Mouse (Mus musculus) layer of hippocampus, adult 9-11 months (tissue): ENCODE measurements around the gene Creld2.

ENCODE experiments used
- DNase-seq: peaks from one replicate; pipeline ENCODE4 v3.0.0; 2022

Creld2 gene

DNA sequence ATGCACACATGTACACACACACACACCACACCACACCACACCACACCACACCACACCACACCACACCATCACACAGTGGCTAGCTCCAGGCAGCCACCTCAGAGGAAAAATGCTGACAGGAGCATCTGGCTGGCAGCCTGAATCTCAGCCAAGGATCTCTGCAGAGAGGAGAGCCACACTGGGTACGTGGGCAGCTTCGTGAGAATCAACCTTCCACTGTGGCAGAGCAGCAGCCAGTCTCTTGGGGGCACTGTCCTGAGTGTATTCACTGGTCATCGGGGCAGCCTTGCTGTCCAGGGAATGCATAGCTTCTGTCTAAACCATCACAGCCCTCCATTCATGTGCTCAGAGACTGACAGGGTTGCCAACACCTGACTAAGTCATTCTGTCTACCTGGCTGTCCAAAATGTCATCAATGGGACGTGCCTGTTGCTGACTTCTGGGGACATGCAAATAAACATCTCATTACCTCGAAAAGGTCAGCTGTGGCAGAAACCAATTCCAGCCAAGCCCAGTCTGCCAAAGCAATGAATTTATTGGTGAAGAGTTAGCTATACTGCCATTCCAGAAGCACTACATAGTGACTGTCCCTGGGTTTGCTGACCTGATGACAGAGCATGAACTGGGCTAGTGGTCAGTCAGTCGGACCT lies 10.5 kb downstream of the Creld2 start:
- DNase-seq = no peak

GRCm38 (mm10) chr15:88830696-88831095 lies 11.2 kb downstream of the Creld2 start:
- no peak for DNase-seq

DNA sequence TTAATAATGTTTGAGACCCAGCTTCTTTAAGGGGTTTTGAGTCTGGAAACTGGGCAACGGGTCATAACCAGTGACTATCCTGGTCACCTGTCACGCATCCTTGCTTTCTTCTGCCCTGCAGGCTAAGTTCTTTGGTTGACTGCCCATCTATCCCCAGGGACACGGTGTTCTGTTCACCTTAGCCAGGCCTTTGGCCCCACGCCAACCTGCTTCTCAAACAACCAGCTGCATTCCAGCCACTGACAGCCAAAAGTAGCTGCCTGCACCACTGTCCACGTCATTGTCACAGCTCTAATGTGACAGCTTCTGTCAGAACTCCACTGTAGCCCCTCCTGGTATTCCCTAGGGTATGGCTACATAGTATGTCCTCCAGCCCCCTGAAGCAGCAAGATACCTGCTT lies 12.0 kb downstream of the Creld2 start:
- DNase-seq = no peak

GRCm38 (mm10) chr15:88832536-88832935 lies 13.1 kb downstream of the Creld2 start:
- no peak for DNase-seq

DNA sequence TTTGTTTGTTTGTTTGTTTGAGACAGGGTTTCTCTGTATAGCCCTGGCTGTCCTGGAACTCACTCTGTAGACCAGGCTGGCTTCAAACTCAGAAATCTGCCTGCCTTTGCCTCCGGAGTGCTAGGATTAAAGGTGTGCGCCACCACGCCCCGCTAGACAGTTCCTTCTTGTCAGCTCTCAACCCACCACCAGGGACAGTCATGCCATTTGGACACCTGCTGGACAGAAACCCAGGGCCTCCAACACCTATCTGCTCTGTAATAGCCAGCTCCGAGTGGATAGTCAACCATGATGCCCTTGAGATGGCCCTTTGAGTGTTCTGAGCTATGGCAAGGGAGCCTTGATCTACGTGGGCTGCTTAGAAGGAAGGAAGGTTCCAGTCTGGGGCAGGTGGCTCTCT lies 16.6 kb downstream of the Creld2 start:
- no peak for DNase-seq

- no peak for DNase-seq
Observed at GRCm38 (mm10) chr15:88836571-88836970, 17.1 kb downstream of the Creld2 start.

DNA sequence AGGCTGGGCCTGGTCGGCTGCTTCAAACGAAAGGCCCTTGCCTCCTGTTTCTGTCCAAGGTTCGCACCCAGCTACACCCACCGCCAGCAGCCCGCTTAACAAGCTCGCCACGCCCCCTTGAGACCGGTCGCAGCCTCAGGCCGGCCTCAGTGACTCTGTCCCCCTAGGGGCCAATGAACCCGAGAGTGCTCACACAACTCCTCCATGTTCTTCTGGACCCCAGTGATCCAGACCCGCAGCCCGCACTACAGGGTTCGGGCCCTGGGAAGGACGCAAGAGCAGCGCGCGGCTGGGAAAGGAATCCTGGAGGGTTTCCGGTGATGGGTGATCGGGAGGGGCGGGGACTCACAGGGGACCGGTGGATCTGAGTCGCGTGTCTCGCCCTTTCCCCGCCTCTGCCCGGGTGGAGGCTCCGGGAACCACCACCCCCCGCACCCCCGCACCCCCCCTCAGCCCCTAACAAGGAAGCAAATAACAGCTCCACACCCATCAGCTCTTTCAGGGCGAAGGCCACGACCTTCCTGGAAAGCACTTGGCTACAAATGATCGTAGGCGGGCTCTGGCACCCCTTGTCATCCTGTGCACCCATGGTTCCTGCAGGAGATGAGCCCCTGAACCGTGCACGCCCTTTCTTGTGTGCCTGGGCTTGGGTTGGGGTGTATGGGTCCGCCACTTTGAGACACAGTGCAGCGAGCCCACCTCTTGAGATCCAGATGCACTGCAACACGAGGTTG lies 17.9 kb downstream of the Creld2 start:
- peak; percentile 77 for DNase-seq

DNA sequence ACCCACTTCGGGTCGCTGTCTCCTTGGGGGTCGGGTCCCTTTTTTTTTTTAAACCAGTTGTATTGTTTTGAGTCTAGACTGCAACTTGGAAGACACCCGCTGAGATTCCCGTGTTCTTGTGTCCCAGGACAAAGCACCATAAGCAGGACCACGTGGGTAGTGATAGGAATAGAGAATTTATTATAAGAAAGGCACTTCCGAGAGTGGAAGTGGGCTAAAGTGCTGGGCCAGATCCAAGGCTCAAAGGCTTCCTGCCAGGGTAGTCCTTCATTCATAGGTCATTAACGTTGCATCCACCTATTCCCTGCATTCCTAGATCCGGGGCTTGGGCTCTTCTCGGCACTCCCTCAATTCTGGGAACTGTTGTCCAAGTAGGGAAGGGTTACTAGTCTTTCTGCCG lies 18.5 kb downstream of the Creld2 start:
- DNase-seq = no peak

DNA sequence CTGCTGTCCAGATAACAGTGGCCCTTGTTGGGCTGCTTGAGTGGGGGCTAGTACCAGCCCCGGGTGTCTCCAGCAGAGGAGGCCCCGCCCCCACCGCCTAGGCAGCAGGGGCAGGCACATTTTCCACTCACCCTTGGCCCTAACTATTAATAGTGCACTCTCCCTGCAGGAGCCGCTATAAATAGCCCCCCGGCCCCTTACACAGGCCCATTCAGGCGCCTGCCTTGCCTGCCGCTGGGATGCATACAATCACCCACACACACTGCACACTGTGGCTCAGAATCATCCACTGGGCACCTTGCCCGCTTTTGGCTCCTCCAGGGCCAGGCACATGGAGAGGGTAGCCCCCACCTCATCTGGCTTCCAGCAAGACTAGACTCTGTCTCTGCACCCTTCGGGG lies 19.8 kb downstream of the Creld2 start:
- peak; percentile 93 for DNase-seq

DNA sequence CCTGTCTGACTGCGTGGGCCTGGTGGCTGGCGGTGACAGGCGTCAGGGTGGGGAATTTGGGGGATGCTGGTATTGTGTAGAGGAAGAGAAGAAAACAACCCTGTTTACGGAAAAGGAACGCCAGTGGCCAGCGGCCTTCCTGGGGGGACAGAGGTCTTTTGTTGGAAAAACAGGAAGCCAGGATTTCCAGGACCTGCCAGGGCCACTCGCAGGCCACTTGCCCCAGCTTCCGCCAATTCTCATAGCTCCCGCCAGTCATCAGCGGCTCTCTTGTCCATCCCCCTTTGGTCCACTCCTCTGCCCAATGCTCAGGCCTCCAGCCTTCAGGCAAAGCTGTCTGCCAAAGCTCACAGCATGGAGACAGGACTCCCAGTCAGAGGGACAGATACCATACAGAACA lies 20.7 kb downstream of the Creld2 start:
- peak; percentile 71 for DNase-seq

GRCm38 (mm10) chr15:88841160-88841559 lies 21.7 kb downstream of the Creld2 start:
- DNase-seq = no peak

GRCm38 (mm10) chr15:88841580-88842299 lies 22.3 kb downstream of the Creld2 start:
- DNase-seq = no peak

DNA sequence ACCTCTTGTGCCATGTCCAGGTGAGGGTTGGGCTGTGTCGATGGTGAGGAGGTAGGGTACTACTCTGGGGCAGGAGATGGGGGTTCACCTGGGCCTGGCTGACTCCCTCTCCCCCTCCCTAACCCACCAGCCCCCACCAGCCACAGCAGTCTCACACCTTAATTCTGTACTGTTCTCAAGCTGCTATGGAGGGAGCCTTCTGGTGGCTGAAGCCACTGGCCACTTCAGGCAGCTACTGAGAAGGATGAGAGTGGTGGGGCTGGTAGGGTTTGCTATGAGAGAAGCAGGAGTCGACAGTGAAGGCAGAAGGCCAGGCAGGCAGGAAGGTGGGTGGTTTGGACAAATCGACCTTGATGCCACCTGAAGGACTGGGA lies 22.8 kb downstream of the Creld2 start:
- DNase-seq = no peak

DNA sequence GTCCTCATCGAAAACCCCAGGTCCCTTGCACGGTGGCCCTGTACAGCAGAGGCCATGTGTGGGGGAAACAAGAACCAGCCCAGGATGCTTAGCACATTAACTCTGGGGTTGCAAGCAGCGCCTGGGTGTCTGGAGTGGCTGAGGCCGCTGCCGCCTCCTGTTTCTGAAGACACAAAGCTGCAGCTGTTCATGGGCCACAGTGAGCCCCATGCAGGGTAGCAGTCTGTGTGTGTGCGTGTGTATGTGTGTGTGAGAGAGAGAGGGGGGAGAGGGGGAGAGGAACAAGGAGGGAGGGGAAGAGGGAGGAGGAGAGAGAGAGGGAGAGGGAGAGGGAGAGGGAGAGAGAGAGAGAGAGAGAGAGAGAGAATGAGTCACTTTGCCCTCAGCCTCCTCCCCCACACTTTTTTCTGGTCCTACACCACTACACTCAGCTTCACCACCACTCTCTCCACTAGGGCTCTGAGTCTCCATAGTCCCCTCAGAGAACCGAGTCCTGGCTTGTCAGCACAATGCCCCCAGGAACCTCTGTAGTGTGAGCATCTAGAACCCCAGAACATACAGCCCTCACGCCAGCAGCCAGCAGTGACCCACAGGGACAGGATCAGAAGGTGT lies 24.1 kb downstream of the Creld2 start:
- peak; percentile 82 for DNase-seq

DNA sequence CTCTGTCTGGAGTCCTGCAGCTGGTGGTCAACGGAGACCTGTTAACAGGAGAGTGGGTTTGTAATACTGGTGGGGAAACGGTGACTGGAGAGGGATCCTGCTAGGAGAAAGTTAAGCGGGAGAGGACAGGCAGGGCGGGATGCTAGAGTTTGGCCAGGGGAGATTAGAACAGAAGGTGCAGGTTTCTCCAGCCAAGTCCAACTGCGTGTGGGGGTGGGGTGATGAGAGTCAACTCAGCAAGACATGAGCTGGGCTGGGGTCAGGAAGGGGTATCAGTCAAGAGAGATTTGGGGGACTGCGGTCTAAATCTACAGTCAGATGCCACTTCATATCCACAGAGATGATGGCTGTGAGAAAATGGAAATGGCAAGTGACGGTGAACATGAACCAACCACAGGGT lies 25.5 kb downstream of the Creld2 start:
- no peak for DNase-seq

GRCm38 (mm10) chr15:88848661-88849060 lies 29.2 kb downstream of the Creld2 start:
- DNase-seq = no peak

GRCm38 (mm10) chr15:88849621-88850020 lies 30.2 kb downstream of the Creld2 start:
- DNase-seq = no peak

DNA sequence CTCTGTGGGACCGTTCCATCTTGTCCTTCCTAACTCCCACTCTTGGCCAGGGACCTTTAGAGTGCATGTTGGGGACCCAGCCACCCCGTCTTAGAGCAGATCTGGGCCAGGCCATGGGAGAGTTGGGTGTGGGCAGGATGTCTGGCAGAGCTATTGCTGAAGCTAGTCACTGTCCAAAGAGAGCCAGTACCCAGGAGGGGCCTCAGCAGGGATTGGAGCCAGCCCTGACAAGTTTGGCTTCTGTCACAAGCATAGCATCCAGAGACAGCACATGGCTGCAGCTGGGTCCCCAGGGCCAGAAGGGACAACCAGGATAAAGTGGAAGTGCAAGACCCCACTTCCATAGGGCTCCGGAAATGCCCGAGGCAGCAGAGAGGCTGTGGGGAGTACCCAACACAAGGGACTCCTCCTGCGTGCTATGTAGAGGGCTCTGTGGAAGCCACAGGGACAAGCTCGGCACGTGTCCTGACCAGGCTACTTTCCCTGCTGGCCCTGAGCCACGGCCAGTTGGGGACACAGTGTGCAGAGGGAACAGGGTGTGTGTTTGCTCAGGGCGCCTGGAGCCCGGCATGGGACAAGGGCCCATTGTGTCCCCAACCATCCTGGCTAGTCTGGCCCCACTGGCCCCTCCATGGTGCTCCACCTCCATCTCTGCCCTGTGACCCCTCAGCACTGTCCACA lies 30.8 kb downstream of the Creld2 start:
- peak; percentile 93 for DNase-seq

GRCm38 (mm10) chr15:88851076-88851475 lies 31.6 kb downstream of the Creld2 start:
- no peak for DNase-seq

GRCm38 (mm10) chr15:88851507-88852149 lies 32.2 kb downstream of the Creld2 start:
- no peak for DNase-seq

DNA sequence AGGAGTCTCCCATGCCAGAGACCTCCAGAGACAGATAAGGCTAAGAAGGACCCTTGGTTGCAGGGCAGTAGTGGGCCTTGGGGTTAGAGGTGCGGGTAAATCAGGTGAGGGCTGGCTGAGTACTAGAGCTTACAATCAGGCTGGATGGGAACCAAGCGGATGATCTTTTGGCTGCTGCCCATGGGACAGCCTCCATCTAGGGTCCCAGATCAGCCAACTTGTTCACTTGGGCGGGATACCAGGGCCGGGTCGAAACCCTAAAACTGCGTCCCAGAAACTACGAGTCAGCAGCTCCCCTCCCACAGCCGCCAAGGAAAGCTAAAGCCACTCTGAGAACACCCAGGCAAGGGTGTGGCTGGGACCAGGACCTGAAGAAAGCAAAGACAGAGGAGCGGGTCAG lies 33.7 kb downstream of the Creld2 start:
- DNase-seq = no peak

GRCm38 (mm10) chr15:88854119-88854968 lies 34.9 kb downstream of the Creld2 start:
- DNase-seq = no peak
